11 mouse cellular contexts compared by ENCODE assay signal in genomic region chr6:119177101-119177500, GRCm38 (mm10). TPM values are rescaled to one million over a fixed set of nuclear protein-coding genes. Genes with fewer than 3 reads are reported as not detected.
A peak's percentile ranks its signal among the peaks of the same experiment; 100 is the strongest.
DNase-seq lines count a peak whose midpoint lies in the region; ATAC-seq and TF ChIP-seq lines count a peak whose summit lies in the region.
"Had no signal": no experiment of that assay in that cellular context is flagged by ENCODE, and none has a peak within 500 bp of the region (broad histone marks: within the 10 kb centered on the region; RNA-seq: fewer than 3 reads in every experiment).

No protein-coding gene starts in this region.

- H3K9me3 ChIP-seq in heart, embryonic 13.5 days, result no peaks in the 10 kb centered on the region
- H3K9me3 ChIP-seq in hindbrain, embryonic 16.5 days (ENCODE audit: control insufficient read depth, low read length), result no peaks in the 10 kb centered on the region
- H3K9me3 ChIP-seq in neural tube, embryonic 13.5 days, result no peaks in the 10 kb centered on the region

- intact Hi-C loops in heart, postnatal 25 days (cut with DNase I), result no loop called here

- peaks cover 91% of the 10 kb centered on the region for H3K4me1 ChIP-seq in heart, embryonic 13.5 days
- H3K4me1 ChIP-seq in hindbrain, embryonic 16.5 days (ENCODE audit: control insufficient read depth, insufficient read depth, low read depth, low read length), result peaks cover 10% of the 10 kb centered on the region
- peaks cover 27% of the 10 kb centered on the region for H3K4me1 ChIP-seq in neural tube, embryonic 13.5 days (replicated peaks)

- H3K36me3 ChIP-seq in heart, embryonic 13.5 days, result peaks cover 10% of the 10 kb centered on the region
- H3K36me3 ChIP-seq in hindbrain, embryonic 16.5 days (ENCODE audit: control insufficient read depth, insufficient read depth, low read length), result no peaks in the 10 kb centered on the region
- peaks cover 6% of the 10 kb centered on the region; the same call in 1 of the 2 replicates for H3K36me3 ChIP-seq in neural tube, embryonic 13.5 days

- H3K9ac ChIP-seq in heart, embryonic 13.5 days, result peak overlapping the region; percentile 83
- H3K9ac ChIP-seq in hindbrain, embryonic 16.5 days (ENCODE audit: low read depth, low read length), result no peak overlapping the region
- peak overlapping the region; percentile 84 for H3K9ac ChIP-seq in neural tube, embryonic 13.5 days
- H3K9ac ChIP-seq: liver, embryonic 14.5 days had no signal

- ATAC-seq in heart, embryonic 13.5 days (ENCODE audit: extremely low read depth, insufficient number of reproducible peaks, low FRiP score, low TSS enrichment), result 0 out of 2 replicates have a peak, but pooled peaks have one; percentile 10
- no peak for ATAC-seq in hindbrain, embryonic 16.5 days
- ATAC-seq in neural tube, embryonic 13.5 days (ENCODE audit: low read depth), result no peak

- H3K4me2 ChIP-seq in heart, embryonic 13.5 days, result peak overlapping the region; percentile 74
- H3K4me2 ChIP-seq in hindbrain, embryonic 16.5 days (ENCODE audit: low read length), result peak overlapping the region; percentile 5; the same call in 1 of the 2 replicates
- H3K4me2 ChIP-seq in neural tube, embryonic 13.5 days, result peak overlapping the region; percentile 64

- H3K27me3 ChIP-seq in heart, embryonic 13.5 days (replicated peaks), result no peaks in the 10 kb centered on the region
- no peaks in the 10 kb centered on the region for H3K27me3 ChIP-seq in hindbrain, embryonic 16.5 days (replicated peaks; ENCODE audit: control insufficient read depth, insufficient read depth, low read length)
- H3K27me3 ChIP-seq in neural tube, embryonic 13.5 days, result no peaks in the 10 kb centered on the region

- H3K4me3 ChIP-seq in heart, embryonic 13.5 days, result peak overlapping the region; percentile 13
- H3K4me3 ChIP-seq in layer of hippocampus, adult 2 months, result no peak overlapping the region
- no peak overlapping the region for H3K4me3 ChIP-seq in hindbrain, embryonic 16.5 days (ENCODE audit: low read length)
- H3K4me3 ChIP-seq in neural tube, embryonic 13.5 days, result peak overlapping the region; percentile 2; the same call in 1 of the 2 replicates

- 14% methylated on average over 8 of the region's 8 CpGs for WGBS in heart, embryonic 13.5 days
- WGBS in hindbrain, embryonic 16.5 days, result 54% methylated on average over 8 of the region's 8 CpGs
- WGBS in neural tube, embryonic 13.5 days, result 11% methylated on average over 8 of the region's 8 CpGs

- DNase-seq in heart, postnatal 25 days (ENCODE audit: low spot score), result no peak
- no peak for DNase-seq in layer of hippocampus, adult 2 months (ENCODE audit: low spot score in 2 of 2)
- DNase-seq in layer of hippocampus, adult 11-12 months (ENCODE audit: low spot score), result no peak
- DNase-seq in testis, postnatal 14 days (ENCODE audit: low spot score), result no peak
- DNase-seq: cerebellum, adult 9-10 months; kidney, adult 8-10 months had no signal

- H3K27ac ChIP-seq in heart, embryonic 13.5 days (replicated peaks), result peak overlapping the region; percentile 86
- 0 out of 2 replicates have a peak overlapping the region, but pooled peaks have one; percentile 1 for H3K27ac ChIP-seq in layer of hippocampus, adult 2 months
- no peak overlapping the region for H3K27ac ChIP-seq in hindbrain, embryonic 16.5 days (ENCODE audit: low read depth, low read length)
- peak overlapping the region; percentile 65 for H3K27ac ChIP-seq in neural tube, embryonic 13.5 days (replicated peaks)
- H3K27ac ChIP-seq: liver, embryonic 14.5 days; stomach, postnatal 0 days had no signal

- TF ChIP-seq CTCF in layer of hippocampus, adult 2 months (conservative IDR thresholded peaks at IDR 0.05), result no peak

RNA-seq across cellular contexts. Expression of gene Dcp1b, which starts 2.0 kb away (rescaled TPM):
- polyA plus RNA-seq in heart, embryonic 13.5 days (2015; fragmentation: Nextera tagmentation; extraction: Ambion mirVana), result 6.0 and 6.3 TPM in 2 replicates
- 1 to 10 TPM; 2.6 to 3.3 TPM for total RNA-seq in heart, postnatal 25 days (2021)
- 10 to 100 TPM; 18.6 to 21.2 TPM for total RNA-seq in layer of hippocampus, adult 2 months (2021)
- polyA plus RNA-seq in hindbrain, embryonic 16.5 days (2015; fragmentation: Nextera tagmentation; extraction: Ambion mirVana), result 10.6 and 11.8 TPM in 2 replicates
- 11.2 and 12.8 TPM in 2 replicates for polyA plus RNA-seq in neural tube, embryonic 13.5 days (2015; fragmentation: Nextera tagmentation; extraction: Ambion mirVana)

RNA-seq across cellular contexts. Expression of gene Cacna1c, which starts 19.1 kb away (rescaled TPM):
- polyA plus RNA-seq in heart, embryonic 13.5 days (2015; fragmentation: Nextera tagmentation; extraction: Ambion mirVana), result 41.8 and 43.3 TPM in 2 replicates
- total RNA-seq in heart, postnatal 25 days (2021), result 100 to 1,000 TPM; 182 to 191 TPM
- 10 to 100 TPM; 86.4 to 90.0 TPM for total RNA-seq in layer of hippocampus, adult 2 months (2021)
- polyA plus RNA-seq in hindbrain, embryonic 16.5 days (2015; fragmentation: Nextera tagmentation; extraction: Ambion mirVana), result 4.7 and 6.0 TPM in 2 replicates
- 5.0 and 5.9 TPM in 2 replicates for polyA plus RNA-seq in neural tube, embryonic 13.5 days (2015; fragmentation: Nextera tagmentation; extraction: Ambion mirVana)

RNA-seq across cellular contexts. Expression of gene Cacna2d4, which starts 59.2 kb away (rescaled TPM):
- polyA plus RNA-seq in heart, embryonic 13.5 days (2015; fragmentation: Nextera tagmentation; extraction: Ambion mirVana), result not detected in 2 replicates
- not detected for total RNA-seq in heart, postnatal 25 days (2021)
- 1 to 10 TPM; 1.8 to 1.9 TPM for total RNA-seq in layer of hippocampus, adult 2 months (2021)
- polyA plus RNA-seq in hindbrain, embryonic 16.5 days (2015; fragmentation: Nextera tagmentation; extraction: Ambion mirVana), result 0.66 and 1.2 TPM in 2 replicates
- 0.17 and 0.55 TPM in 2 replicates for polyA plus RNA-seq in neural tube, embryonic 13.5 days (2015; fragmentation: Nextera tagmentation; extraction: Ambion mirVana)

Comparison
In these comparisons a context has a peak if more than half of its experiments do, and no peak if none do; other contexts are left out.
1. H3K4me2 ChIP-seq: peak in every context shown above with its lines; median percentile 74 in heart, embryonic 13.5 days; 64 in neural tube, embryonic 13.5 days; 5 in hindbrain, embryonic 16.5 days.
2. H3K4me3 ChIP-seq: peak in heart, embryonic 13.5 days (single experiment) and neural tube, embryonic 13.5 days (single experiment); none in layer of hippocampus, adult 2 months (single experiment) and hindbrain, embryonic 16.5 days (single experiment).